Mouse (Mus musculus) myocyte (in vitro differentiated cells): ENCODE measurements around the gene Arhgef6.

Source experiments
- POLR2A ChIP-seq: IDR thresholded peaks from one replicate; pipeline ENCODE4 v1.6.1; 2011; ENCODE audit warnings: low read depth, mild to moderate bottlenecking, control low read depth, moderate library complexity; ENCODE audit not compliant: insufficient read length
- USF1 ChIP-seq: IDR thresholded peaks from one replicate; pipeline ENCODE4 v1.6.1; 2011; ENCODE audit warnings: low read depth, mild to moderate bottlenecking, control low read depth, moderate library complexity

DNA sequence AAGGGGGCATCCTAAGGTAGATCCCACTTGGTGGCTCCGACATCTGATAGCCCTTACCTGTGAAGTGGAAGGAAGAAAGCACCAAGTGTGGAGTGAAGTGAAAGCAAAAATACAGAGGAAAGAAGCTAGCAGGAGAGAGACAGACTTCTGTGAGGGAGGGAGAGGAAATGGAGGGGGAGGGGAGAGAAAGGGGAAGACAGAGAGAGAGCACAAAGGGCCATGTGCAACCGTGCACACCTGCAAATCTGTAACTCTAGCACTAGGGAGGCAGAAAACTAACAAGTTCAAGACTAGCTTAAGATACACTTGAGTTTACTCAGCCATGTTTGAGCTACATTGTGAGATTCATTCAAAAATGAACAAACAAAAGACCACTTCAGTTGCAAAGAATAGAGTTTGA, 110.4 kb downstream of the Arhgef6 start:
- TF ChIP-seq USF1 (no peak), POLR2A (no peak)
